Mouse (Mus musculus): ENCODE measurements around the gene Btnl4. TPM values are rescaled to one million over a fixed set of nuclear protein-coding genes. Genes with fewer than 3 reads are reported as not detected.
"Not testable (repeated sequence)": the region's sequence is repeated elsewhere in the genome, so short reads cannot be mapped to it uniquely, and the experiment has no call there.

The Btnl4 gene
- total RNA-seq, 1 experiment, result not detected

- no peaks in the 10 kb centered on the region for H3K4me1 ChIP-seq (ENCODE audit: control insufficient read depth in 2 of 2, insufficient read depth in 2 of 2, low read length in 2 of 2, poor library complexity in 1 of 2)
- in situ Hi-C loops (cut with MboI; ENCODE audit: low sequenced_read_pairs in 2 of 2, unreplicated experiment in 2 of 2), result no loop called here
- no peak overlapping the region for H3K27ac ChIP-seq (ENCODE audit: insufficient read depth, low read depth, low read length, poor library complexity, severe bottlenecking)
- DNase-seq (ENCODE audit: low read depth, low spot score), result no peak
- H3K9me3 ChIP-seq (ENCODE audit: control insufficient read depth, insufficient read depth, low read depth, low read length), result no peaks in the 10 kb centered on the region
- no peaks in the 10 kb centered on the region for H3K36me3 ChIP-seq (ENCODE audit: control insufficient read depth, insufficient read depth, low read length, poor library complexity, severe bottlenecking)
- no peak overlapping the region for H3K4me3 ChIP-seq (ENCODE audit: insufficient read depth in 1 of 2, low read depth in 1 of 2, low read length in 2 of 2, poor library complexity in 1 of 2, severe bottlenecking in 1 of 2)
- no peak overlapping the region for H3K9ac ChIP-seq (ENCODE audit: insufficient read depth, low read depth, low read length, poor library complexity, severe bottlenecking)
- TF ChIP-seq HCFC1 (IDR thresholded peaks at IDR 0.05; ENCODE audit: borderline replicate concordance, insufficient read depth, low read length), result no peak
Measured at GRCm38 (mm10) chr17:34496539-34496938, 19.4 kb upstream of the Btnl4 start.

- H3K36me3 ChIP-seq (ENCODE audit: control insufficient read depth, insufficient read depth, low read length, poor library complexity, severe bottlenecking); H3K4me1 ChIP-seq (ENCODE audit: control insufficient read depth in 2 of 2, insufficient read depth in 2 of 2, low read length in 2 of 2, poor library complexity in 1 of 2); H3K9me3 ChIP-seq (ENCODE audit: control insufficient read depth, insufficient read depth, low read depth, low read length); H3K27ac ChIP-seq (ENCODE audit: insufficient read depth, low read depth, low read length, poor library complexity, severe bottlenecking); in situ Hi-C loops (cut with MboI; ENCODE audit: low sequenced_read_pairs in 2 of 2, unreplicated experiment in 2 of 2); H3K4me3 ChIP-seq (ENCODE audit: insufficient read depth in 1 of 2, low read depth in 1 of 2, low read length in 2 of 2, poor library complexity in 1 of 2, severe bottlenecking in 1 of 2); DNase-seq (ENCODE audit: low read depth, low spot score); H3K9ac ChIP-seq (ENCODE audit: insufficient read depth, low read depth, low read length, poor library complexity, severe bottlenecking): not testable (repeated sequence)
Measured at GRCm38 (mm10) chr17:34495156-34495555, 18.0 kb upstream of the Btnl4 start.

GRCm38 (mm10) chr17:34492796-34493195 lies 15.7 kb upstream of the Btnl4 start:
- in situ Hi-C loops (cut with MboI; ENCODE audit: low sequenced_read_pairs in 2 of 2, unreplicated experiment in 2 of 2), result no loop called here
- DNase-seq (ENCODE audit: low read depth, low spot score), result no peak
- TF ChIP-seq MAFK (IDR thresholded peaks at IDR 0.05; ENCODE audit: insufficient read depth, low read depth, low read length) (no peak), ZNF384 (IDR thresholded peaks at IDR 0.05; ENCODE audit: low read depth, low read length) (no peak), CHD2 (IDR thresholded peaks at IDR 0.05; ENCODE audit: low read depth, low read length) (no peak), ZC3H11A (IDR thresholded peaks at IDR 0.05; ENCODE audit: borderline replicate concordance, low read depth, low read length) (no peak), HCFC1 (IDR thresholded peaks at IDR 0.05; ENCODE audit: borderline replicate concordance, insufficient read depth, low read length) (no peak)
- Histone ChIP-seq H3K9me3 (ENCODE audit: control insufficient read depth, insufficient read depth, low read depth, low read length) (no peaks in the 10 kb centered on the region), H3K36me3 (ENCODE audit: control insufficient read depth, insufficient read depth, low read length, poor library complexity, severe bottlenecking) (no peaks in the 10 kb centered on the region), H3K4me3 (ENCODE audit: insufficient read depth in 1 of 2, low read depth in 1 of 2, low read length in 2 of 2, poor library complexity in 1 of 2, severe bottlenecking in 1 of 2) (no peak overlapping the region), H3K4me1 (ENCODE audit: control insufficient read depth in 2 of 2, insufficient read depth in 2 of 2, low read length in 2 of 2, poor library complexity in 1 of 2) (no peaks in the 10 kb centered on the region), H3K27ac (ENCODE audit: insufficient read depth, low read depth, low read length, poor library complexity, severe bottlenecking) (no peak overlapping the region), H3K9ac (ENCODE audit: insufficient read depth, low read depth, low read length, poor library complexity, severe bottlenecking) (no peak overlapping the region)

- H3K9ac ChIP-seq (ENCODE audit: insufficient read depth, low read depth, low read length, poor library complexity, severe bottlenecking), result no peak overlapping the region
- in situ Hi-C loops (cut with MboI; ENCODE audit: low sequenced_read_pairs in 2 of 2, unreplicated experiment in 2 of 2), result no loop called here
Measured at GRCm38 (mm10) chr17:34476427-34476826, 691 bp downstream of the Btnl4 start.

GRCm38 (mm10) chr17:34475060-34475459 lies 2.1 kb downstream of the Btnl4 start:
- no peak overlapping the region for H3K4me3 ChIP-seq (ENCODE audit: insufficient read depth in 1 of 2, low read depth in 1 of 2, low read length in 2 of 2, poor library complexity in 1 of 2, severe bottlenecking in 1 of 2)
- in situ Hi-C loops (cut with MboI; ENCODE audit: low sequenced_read_pairs in 2 of 2, unreplicated experiment in 2 of 2), result no loop called here
- H3K9me3 ChIP-seq (ENCODE audit: control insufficient read depth, insufficient read depth, low read depth, low read length), result no peaks in the 10 kb centered on the region
- no peak overlapping the region for H3K9ac ChIP-seq (ENCODE audit: insufficient read depth, low read depth, low read length, poor library complexity, severe bottlenecking)
- no peak for DNase-seq (ENCODE audit: low read depth, low spot score)
- no peak overlapping the region for H3K27ac ChIP-seq (ENCODE audit: insufficient read depth, low read depth, low read length, poor library complexity, severe bottlenecking)
- H3K4me1 ChIP-seq (ENCODE audit: control insufficient read depth in 2 of 2, insufficient read depth in 2 of 2, low read length in 2 of 2, poor library complexity in 1 of 2), result no peaks in the 10 kb centered on the region
- TF ChIP-seq ZC3H11A (IDR thresholded peaks at IDR 0.05; ENCODE audit: borderline replicate concordance, low read depth, low read length), result no peak
- TF ChIP-seq HCFC1 (IDR thresholded peaks at IDR 0.05; ENCODE audit: borderline replicate concordance, insufficient read depth, low read length), result no peak
- TF ChIP-seq MAFK (IDR thresholded peaks at IDR 0.05; ENCODE audit: insufficient read depth, low read depth, low read length), result no peak
- no peak for TF ChIP-seq ZNF384 (IDR thresholded peaks at IDR 0.05; ENCODE audit: low read depth, low read length)
- no peak for TF ChIP-seq CHD2 (IDR thresholded peaks at IDR 0.05; ENCODE audit: low read depth, low read length)
- H3K36me3 ChIP-seq (ENCODE audit: control insufficient read depth, insufficient read depth, low read length, poor library complexity, severe bottlenecking), result no peaks in the 10 kb centered on the region

More at GRCm38 (mm10) chr17:34476427-34476826, 691 bp downstream of the Btnl4 start:
- TF ChIP-seq MAFK (IDR thresholded peaks at IDR 0.05; ENCODE audit: insufficient read depth, low read depth, low read length), result no peak
- TF ChIP-seq ZNF384 (IDR thresholded peaks at IDR 0.05; ENCODE audit: low read depth, low read length), result no peak
- no peak for TF ChIP-seq CHD2 (IDR thresholded peaks at IDR 0.05; ENCODE audit: low read depth, low read length)
- no peak for TF ChIP-seq HCFC1 (IDR thresholded peaks at IDR 0.05; ENCODE audit: borderline replicate concordance, insufficient read depth, low read length)
- no peak for TF ChIP-seq ZC3H11A (IDR thresholded peaks at IDR 0.05; ENCODE audit: borderline replicate concordance, low read depth, low read length)
- DNase-seq (ENCODE audit: low read depth, low spot score), result no peak
- Histone ChIP-seq H3K36me3 (ENCODE audit: control insufficient read depth, insufficient read depth, low read length, poor library complexity, severe bottlenecking) (no peaks in the 10 kb centered on the region), H3K4me3 (ENCODE audit: insufficient read depth in 1 of 2, low read depth in 1 of 2, low read length in 2 of 2, poor library complexity in 1 of 2, severe bottlenecking in 1 of 2) (no peak overlapping the region), H3K27ac (ENCODE audit: insufficient read depth, low read depth, low read length, poor library complexity, severe bottlenecking) (no peak overlapping the region), H3K4me1 (ENCODE audit: control insufficient read depth in 2 of 2, insufficient read depth in 2 of 2, low read length in 2 of 2, poor library complexity in 1 of 2) (no peaks in the 10 kb centered on the region), H3K9me3 (ENCODE audit: control insufficient read depth, insufficient read depth, low read depth, low read length) (no peaks in the 10 kb centered on the region)

Data from ES-E14 (cell line).